Mouse (Mus musculus): ENCODE data around the gene Trim59. TPM values are rescaled to one million over a fixed set of nuclear protein-coding genes. Genes with fewer than 3 reads are reported as not detected.
A peak's percentile ranks its signal among the peaks of the same experiment; 100 is the strongest.

Trim59 gene
- polyA plus RNA-seq, 1 experiment from 2014 or later: 220 TPM

GRCm38 (mm10) chr3:69004055-69004436 is 40.5 kb downstream of the Trim59 start:
- Histone ChIP-seq H3K27me3 (ENCODE audit: control insufficient read depth, insufficient read depth, low read length) (no peaks in the 10 kb centered on the region), H3K4me2 (ENCODE audit: low read depth, severe bottlenecking) (peak overlapping the region; percentile 48), H3K36me3 (ENCODE audit: control insufficient read depth, insufficient read depth, low read length) (no peaks in the 10 kb centered on the region), H3K9me3 (ENCODE audit: control insufficient read depth, low read length) (no peaks in the 10 kb centered on the region), H3K4me3 (ENCODE audit: low read depth, low read length) (peak overlapping the region; percentile 98), H3K9ac (ENCODE audit: low read length) (peak overlapping the region; percentile 53), H3K27ac (replicated peaks; ENCODE audit: low read depth, low read length) (no peak overlapping the region), H3K4me1 (ENCODE audit: control insufficient read depth, insufficient read depth, low read length) (no peaks in the 10 kb centered on the region; the same call in 1 of the 2 replicates)
- no peak for ATAC-seq (ENCODE audit: insufficient number of reproducible peaks, low FRiP score, low TSS enrichment, low read depth)
- 2% methylated on average over 7 of the region's 7 CpGs for WGBS
- DNase-seq (ENCODE audit: low spot score): no peak

GRCm38 (mm10) chr3:69002781-69003180 is 41.8 kb downstream of the Trim59 start:
- Histone ChIP-seq H3K4me2 (ENCODE audit: low read depth, severe bottlenecking) (no peak overlapping the region), H3K9ac (ENCODE audit: low read length) (no peak overlapping the region), H3K27ac (replicated peaks; ENCODE audit: low read depth, low read length) (no peak overlapping the region), H3K4me1 (ENCODE audit: control insufficient read depth, insufficient read depth, low read length) (no peaks in the 10 kb centered on the region; the same call in 1 of the 2 replicates), H3K4me3 (ENCODE audit: low read depth, low read length) (no peak overlapping the region), H3K36me3 (ENCODE audit: control insufficient read depth, insufficient read depth, low read length) (no peaks in the 10 kb centered on the region), H3K9me3 (ENCODE audit: control insufficient read depth, low read length) (no peaks in the 10 kb centered on the region), H3K27me3 (ENCODE audit: control insufficient read depth, insufficient read depth, low read length) (no peaks in the 10 kb centered on the region)
- DNase-seq (ENCODE audit: low spot score) (no peak), ATAC-seq (ENCODE audit: insufficient number of reproducible peaks, low FRiP score, low TSS enrichment, low read depth) (no peak)
- 90% methylated on average over 4 of the region's 4 CpGs for WGBS

DNA sequence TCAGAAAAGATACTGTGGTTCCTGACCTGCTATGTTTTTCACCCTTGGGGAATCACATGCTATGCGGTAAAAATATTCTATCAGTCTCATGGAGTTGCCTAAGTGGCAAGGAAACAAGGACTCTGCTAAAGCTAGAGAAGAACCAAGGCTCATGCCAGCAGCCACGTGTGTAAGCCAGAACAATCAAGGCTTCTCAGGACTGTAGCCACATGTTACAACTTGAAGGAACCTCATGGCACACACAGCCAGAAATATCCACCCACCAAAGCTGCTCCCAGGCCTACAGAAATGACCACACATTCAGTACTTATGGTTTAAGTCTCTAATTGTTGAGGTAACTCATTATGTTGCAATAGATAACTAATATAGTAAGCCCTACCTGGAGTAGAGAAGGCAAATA is 58.0 kb downstream of the Trim59 start:
- DNase-seq (ENCODE audit: low spot score): no peak
- Histone ChIP-seq H3K4me3 (ENCODE audit: low read depth, low read length) (no peak overlapping the region), H3K4me2 (ENCODE audit: low read depth, severe bottlenecking) (no peak overlapping the region), H3K9ac (ENCODE audit: low read length) (no peak overlapping the region), H3K4me1 (ENCODE audit: control insufficient read depth, insufficient read depth, low read length) (no peaks in the 10 kb centered on the region), H3K27ac (replicated peaks; ENCODE audit: low read depth, low read length) (no peak overlapping the region), H3K27me3 (ENCODE audit: control insufficient read depth, insufficient read depth, low read length) (no peaks in the 10 kb centered on the region), H3K9me3 (ENCODE audit: control insufficient read depth, low read length) (no peaks in the 10 kb centered on the region), H3K36me3 (ENCODE audit: control insufficient read depth, insufficient read depth, low read length) (peaks cover 2% of the 10 kb centered on the region; the same call in 1 of the 2 replicates)
- WGBS: 89% methylated on average over 2 of the region's 2 CpGs
- ATAC-seq (ENCODE audit: insufficient number of reproducible peaks, low FRiP score, low TSS enrichment, low read depth): no peak

MicroRNA genes within 50 kb of the gene (microRNA counts, 519-probe panel; counts per million panel counts)
- microRNA mmu-miR-15b: 6,238 counts per million, percentile 95 among the panel's probes with 10 or more counts

Small RNA genes lying within 50 kb of the gene (microRNA-seq; reads per million reads assigned to microRNA genes)
- gene Mir15b (2,196 reads per million, percentile 82 among the genes with 10 or more reads in this experiment), gene Mir16-2 (564 reads per million, percentile 68 among the genes with 10 or more reads in this experiment)

Other genes starting within 250 kb of the Trim59 start
- 0.26 and 0.81 TPM in 2 replicates for gene 1110032F04Rik, start 175.2 kb downstream of the Trim59 start, polyA plus RNA-seq (2014; fragmentation: Nextera tagmentation; extraction: Ambion mirVana)
- gene Ift80, start 40.2 kb downstream of the Trim59 start, polyA plus RNA-seq (2014; fragmentation: Nextera tagmentation; extraction: Ambion mirVana): 21.4 and 22.1 TPM in 2 replicates
- gene Smc4, start 40.0 kb downstream of the Trim59 start, polyA plus RNA-seq (2014; fragmentation: Nextera tagmentation; extraction: Ambion mirVana): 209 and 222 TPM in 2 replicates
- gene Kpna4, start 82.4 kb upstream of the Trim59 start, polyA plus RNA-seq (2014; fragmentation: Nextera tagmentation; extraction: Ambion mirVana): 39.1 and 40.7 TPM in 2 replicates
- not detected in 2 replicates for gene Arl14, start 177.7 kb upstream of the Trim59 start, polyA plus RNA-seq (2014; fragmentation: Nextera tagmentation; extraction: Ambion mirVana)